Mouse (Mus musculus): Measurements from ENCODE around the gene Asna1.

- TF ChIP-seq GATA1 (IDR thresholded peaks at IDR 0.05; ENCODE audit: low read length) (no peak), TAL1 (IDR thresholded peaks at IDR 0.05; ENCODE audit: low read length) (no peak)
Observed at GRCm38 (mm10) chr8:84973803-84974542, 51.1 kb downstream of the Asna1 start.
